Mouse (Mus musculus): Measurements from ENCODE around the gene Lipc. TPM values are rescaled to one million over a fixed set of nuclear protein-coding genes. Genes with fewer than 3 reads are reported as not detected.

Lipc gene
- polyA plus RNA-seq, 1 experiment, result 0.87 TPM

DNA sequence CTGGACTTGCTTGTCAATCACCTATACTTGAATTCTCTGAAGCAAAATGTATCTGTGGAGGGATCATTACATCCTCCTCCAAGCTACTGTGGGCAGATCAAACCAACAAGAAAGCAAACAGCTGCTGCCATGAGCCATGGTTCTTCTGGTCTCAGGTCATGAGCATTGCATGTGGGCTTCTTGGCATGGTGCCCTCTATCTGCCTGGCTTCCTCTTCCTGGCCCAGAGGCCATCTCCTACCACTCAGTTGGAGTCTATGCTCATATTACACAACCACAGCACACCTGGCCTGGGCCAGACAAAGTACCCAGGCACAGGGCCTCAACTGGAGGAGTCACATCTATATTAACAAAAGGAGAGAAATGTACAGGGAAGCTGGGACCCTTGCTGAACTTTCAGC lies 73.2 kb downstream of the Lipc start:
- H3K4me1 ChIP-seq (ENCODE audit: control insufficient read depth, insufficient read depth, low read length), result peaks cover 1% of the 10 kb centered on the region; the same call in 1 of the 2 replicates
- H3K4me3 ChIP-seq (replicated peaks; ENCODE audit: control insufficient read depth, low read depth, low read length), result no peak overlapping the region
- TF ChIP-seq CTCF (IDR thresholded peaks at IDR 0.05; ENCODE audit: control insufficient read depth, insufficient read depth, low read length), result no peak
- TF ChIP-seq POLR2A (IDR thresholded peaks at IDR 0.05; ENCODE audit: borderline replicate concordance, control insufficient read depth, low read depth, low read length), result no peak
- H3K27ac ChIP-seq (ENCODE audit: control insufficient read depth, insufficient read depth, low read depth, low read length, poor library complexity), result no peak overlapping the region

DNA sequence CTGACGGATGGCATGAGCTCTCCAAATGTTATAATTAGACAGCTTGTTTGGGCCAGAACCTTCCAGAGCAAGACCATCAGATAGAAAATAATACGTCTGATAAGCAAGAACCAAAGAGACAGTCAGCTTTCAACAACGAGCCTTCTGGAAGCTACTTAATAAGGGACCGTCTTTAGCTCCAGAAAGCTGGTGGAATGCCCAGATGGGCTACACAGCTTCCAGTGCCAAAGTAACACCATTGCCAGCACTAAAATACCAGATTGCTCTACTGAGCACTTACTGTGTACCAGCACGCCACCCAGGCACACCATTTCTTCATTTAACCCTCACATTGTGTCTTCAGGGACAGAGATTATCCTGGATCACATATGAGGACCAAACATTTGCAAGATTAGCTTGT lies 73.9 kb downstream of the Lipc start:
- H3K27ac ChIP-seq (ENCODE audit: control insufficient read depth, insufficient read depth, low read depth, low read length, poor library complexity), result no peak overlapping the region
- H3K4me3 ChIP-seq (replicated peaks; ENCODE audit: control insufficient read depth, low read depth, low read length), result no peak overlapping the region
- WGBS, result 81% methylated on average over 5 of the region's 5 CpGs
- TF ChIP-seq CTCF (IDR thresholded peaks at IDR 0.05; ENCODE audit: control insufficient read depth, insufficient read depth, low read length) (no peak), POLR2A (IDR thresholded peaks at IDR 0.05; ENCODE audit: borderline replicate concordance, control insufficient read depth, low read depth, low read length) (no peak)
- H3K4me1 ChIP-seq (ENCODE audit: control insufficient read depth, insufficient read depth, low read length), result no peaks in the 10 kb centered on the region; the same call in 1 of the 2 replicates

DNA sequence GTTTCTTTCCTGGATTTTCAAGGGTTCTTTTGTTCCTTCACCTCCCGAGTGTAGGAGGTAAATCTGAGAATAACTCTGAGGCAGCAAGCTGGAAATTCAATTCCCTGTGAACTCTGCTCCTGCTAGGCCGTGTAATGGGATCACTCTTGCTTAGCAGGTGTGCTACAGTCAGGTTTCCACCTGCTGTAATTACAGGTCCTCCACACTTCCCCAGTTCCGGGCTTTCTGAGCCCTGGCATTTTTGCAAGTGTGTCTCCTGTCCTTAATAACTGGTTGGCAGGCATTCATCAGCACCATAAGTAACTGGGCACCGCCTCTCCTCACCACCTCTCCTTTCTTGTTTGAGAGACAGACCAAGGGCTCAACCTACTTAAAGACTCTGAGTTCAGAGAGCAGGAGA lies 76.5 kb downstream of the Lipc start:
- H3K4me1 ChIP-seq (ENCODE audit: control insufficient read depth, insufficient read depth, low read length), result no peaks in the 10 kb centered on the region; the same call in 1 of the 2 replicates
- no peak overlapping the region for H3K4me3 ChIP-seq (replicated peaks; ENCODE audit: control insufficient read depth, low read depth, low read length)
- no peak overlapping the region for H3K27ac ChIP-seq (ENCODE audit: control insufficient read depth, insufficient read depth, low read depth, low read length, poor library complexity)
- TF ChIP-seq POLR2A (IDR thresholded peaks at IDR 0.05; ENCODE audit: borderline replicate concordance, control insufficient read depth, low read depth, low read length) (no peak), CTCF (IDR thresholded peaks at IDR 0.05; ENCODE audit: control insufficient read depth, insufficient read depth, low read length) (no peak)
- 82% methylated on average over 4 of the region's 4 CpGs for WGBS

DNA sequence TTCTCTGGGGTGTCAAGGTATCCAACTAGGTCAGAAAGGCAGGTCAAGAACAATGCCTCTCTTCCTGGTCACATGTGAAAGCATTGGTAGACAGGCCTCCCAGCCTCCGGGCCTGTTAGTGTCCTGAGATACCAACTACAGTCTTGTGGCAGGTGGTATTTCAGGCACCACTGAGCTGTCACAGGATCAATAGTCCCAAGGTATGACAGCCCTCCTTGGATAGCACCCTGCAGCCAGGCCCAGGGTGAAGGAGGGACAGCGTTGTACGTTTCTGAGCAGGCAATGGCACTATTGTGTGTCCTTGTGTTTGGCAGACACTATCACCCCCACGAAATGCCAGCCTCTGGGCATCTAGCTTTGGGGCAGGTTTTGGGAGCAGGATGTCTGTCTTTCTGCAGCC lies 77.0 kb downstream of the Lipc start:
- WGBS, result 90% methylated on average over 4 of the region's 4 CpGs
- no peak for TF ChIP-seq POLR2A (IDR thresholded peaks at IDR 0.05; ENCODE audit: borderline replicate concordance, control insufficient read depth, low read depth, low read length)
- no peak for TF ChIP-seq CTCF (IDR thresholded peaks at IDR 0.05; ENCODE audit: control insufficient read depth, insufficient read depth, low read length)
- no peak overlapping the region for H3K27ac ChIP-seq (ENCODE audit: control insufficient read depth, insufficient read depth, low read depth, low read length, poor library complexity)
- no peak overlapping the region for H3K4me3 ChIP-seq (replicated peaks; ENCODE audit: control insufficient read depth, low read depth, low read length)
- no peaks in the 10 kb centered on the region; the same call in 1 of the 2 replicates for H3K4me1 ChIP-seq (ENCODE audit: control insufficient read depth, insufficient read depth, low read length)

DNA sequence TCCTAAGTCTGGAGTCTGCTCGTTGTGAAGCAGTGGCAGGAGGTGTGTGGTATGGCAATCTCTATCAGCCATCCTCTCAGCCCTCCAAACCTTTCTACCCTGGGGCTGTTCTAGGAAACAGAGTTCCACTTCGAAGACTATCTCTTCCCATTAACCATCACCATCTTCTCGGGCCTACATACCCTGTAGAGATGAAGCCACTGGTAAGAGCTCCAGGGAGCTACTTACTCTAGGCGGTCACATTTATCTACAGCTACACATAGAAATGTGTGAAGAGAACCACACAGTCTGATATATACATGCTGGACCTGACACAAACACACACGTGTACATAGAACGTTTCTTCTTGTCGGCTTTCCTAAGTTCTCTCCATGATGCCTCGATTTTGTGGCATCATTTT lies 79.4 kb downstream of the Lipc start:
- WGBS, result 70% methylated on average over 8 of the region's 8 CpGs
- no peak overlapping the region for H3K4me3 ChIP-seq (replicated peaks; ENCODE audit: control insufficient read depth, low read depth, low read length)
- H3K27ac ChIP-seq (ENCODE audit: control insufficient read depth, insufficient read depth, low read depth, low read length, poor library complexity), result no peak overlapping the region
- TF ChIP-seq POLR2A (IDR thresholded peaks at IDR 0.05; ENCODE audit: borderline replicate concordance, control insufficient read depth, low read depth, low read length) (no peak), CTCF (IDR thresholded peaks at IDR 0.05; ENCODE audit: control insufficient read depth, insufficient read depth, low read length) (no peak)
- peaks cover 5% of the 10 kb centered on the region; the same call in 1 of the 2 replicates for H3K4me1 ChIP-seq (ENCODE audit: control insufficient read depth, insufficient read depth, low read length)

DNA sequence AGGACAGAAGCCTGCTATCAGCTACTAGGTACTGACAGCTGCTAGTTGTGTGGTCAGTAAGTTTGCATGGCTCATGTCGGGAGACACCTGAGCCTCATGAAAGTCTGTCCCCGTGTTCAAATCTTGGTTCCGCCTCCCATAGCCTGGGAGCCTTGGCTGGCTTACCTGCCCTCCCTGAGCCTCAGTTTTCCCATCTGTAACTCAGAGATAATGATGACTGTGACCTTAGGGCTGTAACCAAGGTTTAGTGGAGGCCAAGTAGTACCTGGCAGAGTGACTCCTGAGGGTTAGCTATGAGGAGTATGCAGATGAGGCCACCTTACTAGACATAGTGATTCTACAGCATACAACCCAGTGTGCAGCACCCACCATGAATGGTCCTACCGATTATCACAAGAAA lies 81.7 kb downstream of the Lipc start:
- WGBS, result 89% methylated on average over 4 of the region's 4 CpGs
- Histone ChIP-seq H3K27ac (ENCODE audit: control insufficient read depth, insufficient read depth, low read depth, low read length, poor library complexity) (no peak overlapping the region), H3K4me1 (ENCODE audit: control insufficient read depth, insufficient read depth, low read length) (peaks cover 5% of the 10 kb centered on the region; the same call in 1 of the 2 replicates), H3K4me3 (replicated peaks; ENCODE audit: control insufficient read depth, low read depth, low read length) (no peak overlapping the region)
- TF ChIP-seq CTCF (IDR thresholded peaks at IDR 0.05; ENCODE audit: control insufficient read depth, insufficient read depth, low read length), result no peak
- TF ChIP-seq POLR2A (IDR thresholded peaks at IDR 0.05; ENCODE audit: borderline replicate concordance, control insufficient read depth, low read depth, low read length), result no peak

DNA sequence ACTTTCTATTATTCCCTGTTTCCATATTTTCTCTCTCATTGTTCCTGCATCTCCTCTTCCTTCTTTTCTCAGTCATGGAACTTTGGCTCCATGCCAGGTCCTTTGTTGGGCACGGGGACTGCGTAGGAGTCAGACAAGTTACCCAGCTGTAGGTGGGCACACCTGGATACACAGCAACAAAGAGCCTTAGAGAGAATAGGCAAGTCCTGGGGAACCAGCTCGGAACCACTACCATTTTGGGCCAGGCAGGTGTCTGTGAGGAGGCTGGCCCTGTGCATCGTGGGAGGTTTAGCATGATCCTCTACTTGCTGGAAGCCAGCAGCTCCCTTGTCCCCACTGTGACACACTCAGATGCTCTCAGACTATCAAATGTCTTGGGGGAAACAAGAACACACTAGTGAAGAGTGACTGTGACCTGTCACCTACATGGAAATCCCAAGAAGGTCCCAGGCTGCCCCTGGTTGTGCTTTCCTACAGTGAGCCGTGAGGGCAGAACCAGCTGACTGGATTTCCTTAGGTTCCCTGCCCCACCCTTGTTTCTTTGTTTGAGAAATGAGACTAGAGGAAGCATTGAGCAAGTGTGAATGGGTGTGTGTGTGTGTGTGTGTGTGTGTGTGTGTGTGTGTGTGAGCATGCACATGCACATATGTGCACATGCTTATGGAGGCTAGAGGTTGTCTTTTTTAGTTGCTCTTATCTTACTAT lies 82.7 kb downstream of the Lipc start:
- peak overlapping the region; percentile 13 for H3K27ac ChIP-seq (ENCODE audit: control insufficient read depth, insufficient read depth, low read depth, low read length, poor library complexity)
- TF ChIP-seq CTCF (IDR thresholded peaks at IDR 0.05; ENCODE audit: control insufficient read depth, insufficient read depth, low read length) (no peak), POLR2A (IDR thresholded peaks at IDR 0.05; ENCODE audit: borderline replicate concordance, control insufficient read depth, low read depth, low read length) (no peak)
- H3K4me1 ChIP-seq (ENCODE audit: control insufficient read depth, insufficient read depth, low read length), result peaks cover 5% of the 10 kb centered on the region; the same call in 1 of the 2 replicates
- 76% methylated on average over 5 of the region's 5 CpGs for WGBS
- no peak overlapping the region for H3K4me3 ChIP-seq (replicated peaks; ENCODE audit: control insufficient read depth, low read depth, low read length)

DNA sequence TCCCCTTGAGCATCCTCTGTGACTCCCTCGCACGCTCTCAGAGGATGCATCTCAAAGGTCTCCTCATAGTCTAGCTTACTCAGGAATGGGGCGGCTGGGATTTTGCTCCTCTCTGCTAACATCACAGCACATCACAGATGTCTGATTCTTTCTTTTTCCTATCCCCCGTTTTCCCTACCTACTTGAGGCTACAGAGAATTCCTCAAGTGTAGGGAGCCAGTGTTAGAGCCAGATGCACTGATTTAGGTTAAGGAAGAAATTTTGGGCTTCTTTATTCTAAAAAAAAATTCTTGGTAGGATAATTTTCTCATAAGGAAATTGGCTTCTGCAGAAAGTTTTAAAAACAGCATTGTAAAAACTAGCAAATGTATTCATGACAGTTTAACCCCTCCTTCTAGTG lies 84.6 kb downstream of the Lipc start:
- Histone ChIP-seq H3K27ac (ENCODE audit: control insufficient read depth, insufficient read depth, low read depth, low read length, poor library complexity) (no peak overlapping the region), H3K4me1 (ENCODE audit: control insufficient read depth, insufficient read depth, low read length) (peaks cover 5% of the 10 kb centered on the region), H3K4me3 (replicated peaks; ENCODE audit: control insufficient read depth, low read depth, low read length) (no peak overlapping the region)
- TF ChIP-seq CTCF (IDR thresholded peaks at IDR 0.05; ENCODE audit: control insufficient read depth, insufficient read depth, low read length), result no peak
- no peak for TF ChIP-seq POLR2A (IDR thresholded peaks at IDR 0.05; ENCODE audit: borderline replicate concordance, control insufficient read depth, low read depth, low read length)
- 85% methylated on average over 4 of the region's 4 CpGs for WGBS

Measured in bone marrow, adult 2 months (tissue).